Mouse (Mus musculus) adrenal gland, postnatal 4 days (tissue): ENCODE data around the gene Brca2. TPM values are rescaled to one million over a fixed set of nuclear protein-coding genes. Genes with fewer than 3 reads are reported as not detected.
A peak's percentile ranks its signal among the peaks of the same experiment; 100 is the strongest.

Experiments
- DNase-seq, 2 experiments: peaks; one replicate each; pipeline ENCODE4 v3.0.0; 2021 to 2022; ENCODE audit warnings: low spot score in 2 of 2, mixed read lengths in 2 of 2
- total RNA-seq, 2 experiments: library from RNA; stranded (reverse); gene quantifications; 2 replicates each; pipeline ENCODE4 v1.2.3; 2021

The Brca2 gene
- total RNA-seq, 2 experiments from 2014 or later = 25.3 to 27.3 TPM

- no peak for DNase-seq
Observed at GRCm38 (mm10) chr5:150561783-150562182, 39.4 kb downstream of the Brca2 start.

GRCm38 (mm10) chr5:150564426-150564825 lies 42.0 kb downstream of the Brca2 start:
- no peak for DNase-seq

GRCm38 (mm10) chr5:150566226-150566625 lies 43.8 kb downstream of the Brca2 start:
- DNase-seq = no peak

GRCm38 (mm10) chr5:150566971-150567370 lies 44.5 kb downstream of the Brca2 start:
- DNase-seq = no peak

- DNase-seq = no peak
Observed at GRCm38 (mm10) chr5:150570496-150571219, 48.2 kb downstream of the Brca2 start.

GRCm38 (mm10) chr5:150574403-150574802 lies 52.0 kb downstream of the Brca2 start:
- DNase-seq = no peak

GRCm38 (mm10) chr5:150574885-150575284 lies 52.5 kb downstream of the Brca2 start:
- DNase-seq = no peak

- no peak for DNase-seq
Observed at GRCm38 (mm10) chr5:150576832-150577231, 54.4 kb downstream of the Brca2 start.

GRCm38 (mm10) chr5:150578613-150579171 lies 56.3 kb downstream of the Brca2 start:
- no peak for DNase-seq

- no peak for DNase-seq
Observed at GRCm38 (mm10) chr5:150581180-150581579, 58.8 kb downstream of the Brca2 start.

GRCm38 (mm10) chr5:150583181-150583580 lies 60.8 kb downstream of the Brca2 start:
- no peak for DNase-seq

- DNase-seq = no peak
Observed at GRCm38 (mm10) chr5:150583622-150584336, 61.3 kb downstream of the Brca2 start.

- DNase-seq = no peak
Observed at GRCm38 (mm10) chr5:150584337-150584729, 61.9 kb downstream of the Brca2 start.

GRCm38 (mm10) chr5:150589945-150590344 lies 67.5 kb downstream of the Brca2 start:
- no peak for DNase-seq

GRCm38 (mm10) chr5:150592186-150592903 lies 69.9 kb downstream of the Brca2 start:
- DNase-seq = no peak

- peak in 1 of 2 experiments; percentile 16 for DNase-seq
Observed at GRCm38 (mm10) chr5:150592904-150593755, 70.7 kb downstream of the Brca2 start.

GRCm38 (mm10) chr5:150593756-150594648 lies 71.6 kb downstream of the Brca2 start:
- DNase-seq = peak in 1 of 2 experiments; percentile 31

GRCm38 (mm10) chr5:150594649-150595339 lies 72.4 kb downstream of the Brca2 start:
- DNase-seq = peak in 1 of 2 experiments; percentile 15
